Comparison of ENCODE assay signal across 9 mouse cellular contexts in the genomic region with DNA sequence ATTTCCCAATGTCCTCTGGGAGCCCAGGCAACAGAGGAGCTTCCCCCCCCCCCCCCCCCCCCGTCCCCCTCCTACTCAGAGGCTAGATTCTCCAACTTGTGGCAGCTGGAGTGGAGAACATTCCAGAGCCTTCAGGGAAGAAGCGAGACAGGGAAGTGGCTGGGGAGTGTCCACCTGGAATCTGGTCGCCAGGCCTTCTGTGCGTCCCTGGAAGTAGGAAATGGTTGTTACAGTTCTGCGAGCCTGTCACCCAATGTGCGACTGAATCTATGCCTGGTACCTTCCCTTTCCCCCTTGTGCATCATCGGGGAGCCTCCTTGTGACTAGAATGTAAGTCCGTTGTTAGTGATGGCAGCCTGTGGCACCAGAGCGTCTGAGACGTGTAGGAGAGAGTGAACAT. TPM values are rescaled to one million over a fixed set of nuclear protein-coding genes. Genes with fewer than 3 reads are reported as not detected.
DNase-seq lines count a peak whose midpoint lies in the region; ATAC-seq and TF ChIP-seq lines count a peak whose summit lies in the region.
"Had no signal": no experiment of that assay in that cellular context is flagged by ENCODE, and none has a peak within 500 bp of the region (broad histone marks: within the 10 kb centered on the region; RNA-seq: fewer than 3 reads in every experiment).

No protein-coding gene starts in this region.

- peak overlapping the region; percentile 21 for H3K4me3 ChIP-seq in layer of hippocampus, adult 2 months
- no peak overlapping the region for H3K4me3 ChIP-seq in embryonic facial prominence, embryonic 14.5 days (ENCODE audit: low read depth, low read length)
- H3K4me3 ChIP-seq in neural tube, embryonic 15.5 days (replicated peaks), result no peak overlapping the region
- H3K4me3 ChIP-seq: limb, embryonic 15.5 days had no signal

- no peak for TF ChIP-seq CTCF in layer of hippocampus, adult 2 months (conservative IDR thresholded peaks at IDR 0.05)

- no peaks in the 10 kb centered on the region for H3K27me3 ChIP-seq in embryonic facial prominence, embryonic 14.5 days (replicated peaks; ENCODE audit: control insufficient read depth, insufficient read depth, low read length)
- no peaks in the 10 kb centered on the region for H3K27me3 ChIP-seq in neural tube, embryonic 15.5 days (replicated peaks)
- H3K27me3 ChIP-seq: limb, embryonic 15.5 days had no signal

- WGBS in embryonic facial prominence, embryonic 14.5 days, result 49% methylated on average over 9 of the region's 10 CpGs
- 63% methylated on average over 10 of the region's 10 CpGs for WGBS in neural tube, embryonic 15.5 days

- peak overlapping the region; percentile 48; the same call in 1 of the 2 replicates for H3K27ac ChIP-seq in layer of hippocampus, adult 2 months
- H3K27ac ChIP-seq in embryonic facial prominence, embryonic 14.5 days (replicated peaks; ENCODE audit: low read depth, low read length), result no peak overlapping the region
- H3K27ac ChIP-seq in neural tube, embryonic 15.5 days (replicated peaks), result no peak overlapping the region
- H3K27ac ChIP-seq: limb, embryonic 15.5 days had no signal

- peaks cover 1% of the 10 kb centered on the region; the same call in 1 of the 2 replicates for H3K36me3 ChIP-seq in embryonic facial prominence, embryonic 14.5 days (ENCODE audit: control insufficient read depth, insufficient read depth, low read length)
- no peaks in the 10 kb centered on the region for H3K36me3 ChIP-seq in neural tube, embryonic 15.5 days

- H3K9ac ChIP-seq in embryonic facial prominence, embryonic 14.5 days (ENCODE audit: low read depth, low read length), result no peak overlapping the region
- no peak overlapping the region for H3K9ac ChIP-seq in neural tube, embryonic 15.5 days (replicated peaks)
- H3K9ac ChIP-seq: limb, embryonic 15.5 days had no signal

- DNase-seq in layer of hippocampus, adult 2 months (ENCODE audit: low spot score in 2 of 2), result no peak
- no peak for DNase-seq in layer of hippocampus, postnatal 14 days (ENCODE audit: low spot score in 2 of 2)
- DNase-seq in embryonic facial prominence, embryonic 14.5 days (ENCODE audit: low spot score), result peak; percentile 6
- DNase-seq in kidney, postnatal 14 days, result peak; percentile 13
- peak; percentile 17 to 20 for DNase-seq in right cerebral cortex, adult 2 months (ENCODE audit: low spot score in 2 of 2)
- DNase-seq in ovary, postnatal 14 days (ENCODE audit: low spot score), result no peak
- DNase-seq in cerebellum, postnatal 14 days, result no peak

- H3K4me2 ChIP-seq in embryonic facial prominence, embryonic 14.5 days (ENCODE audit: low read depth, low read length), result no peak overlapping the region
- no peak overlapping the region for H3K4me2 ChIP-seq in neural tube, embryonic 15.5 days
- H3K4me2 ChIP-seq: limb, embryonic 15.5 days had no signal

- no peaks in the 10 kb centered on the region for H3K9me3 ChIP-seq in embryonic facial prominence, embryonic 14.5 days (ENCODE audit: control insufficient read depth, low read length)
- no peaks in the 10 kb centered on the region for H3K9me3 ChIP-seq in neural tube, embryonic 15.5 days (replicated peaks)
- H3K9me3 ChIP-seq: limb, embryonic 15.5 days had no signal

- ATAC-seq in embryonic facial prominence, embryonic 14.5 days (ENCODE audit: low read depth), result no peak
- no peak for ATAC-seq in neural tube, embryonic 15.5 days (ENCODE audit: low FRiP score)

- H3K4me1 ChIP-seq in embryonic facial prominence, embryonic 14.5 days (ENCODE audit: control insufficient read depth, insufficient read depth, low read length), result 0 out of 2 replicates have a peak, but pooled peaks cover 3% of the 10 kb centered on the region
- peaks cover 12% of the 10 kb centered on the region; the same call in 1 of the 2 replicates for H3K4me1 ChIP-seq in neural tube, embryonic 15.5 days

RNA-seq across cellular contexts. Expression of a gene that starts 2.4 kb away (rescaled TPM):
- 10 to 100 TPM; 17.0 to 17.5 TPM for total RNA-seq in layer of hippocampus, adult 2 months (2021)
- total RNA-seq in layer of hippocampus, postnatal 14 days (2021), result 10 to 100 TPM; 17.3 to 17.8 TPM
- 8.9 and 10.3 TPM in 2 replicates for polyA plus RNA-seq in embryonic facial prominence, embryonic 14.5 days (2014; fragmentation: Nextera tagmentation; extraction: Ambion mirVana)
- 20.0 and 20.2 TPM in 2 replicates for polyA plus RNA-seq in neural tube, embryonic 15.5 days (2015; fragmentation: Nextera tagmentation; extraction: Ambion mirVana)

RNA-seq across cellular contexts. Expression of a gene that starts 27.5 kb away (rescaled TPM):
- total RNA-seq in layer of hippocampus, adult 2 months (2021), result 1 to 10 TPM; 3.1 to 3.6 TPM
- 1 to 10 TPM; 5.1 to 5.3 TPM for total RNA-seq in layer of hippocampus, postnatal 14 days (2021)
- 29.5 and 29.9 TPM in 2 replicates for polyA plus RNA-seq in embryonic facial prominence, embryonic 14.5 days (2014; fragmentation: Nextera tagmentation; extraction: Ambion mirVana)
- 5.1 and 6.9 TPM in 2 replicates for polyA plus RNA-seq in neural tube, embryonic 15.5 days (2015; fragmentation: Nextera tagmentation; extraction: Ambion mirVana)

RNA-seq across cellular contexts. Expression of a gene that starts 48.2 kb away (rescaled TPM):
- total RNA-seq in layer of hippocampus, adult 2 months (2021), result 1 to 10 TPM; 8.4 to 9.1 TPM
- total RNA-seq in layer of hippocampus, postnatal 14 days (2021), result 1 to 10 TPM; 8.2 to 9.4 TPM
- polyA plus RNA-seq in embryonic facial prominence, embryonic 14.5 days (2014; fragmentation: Nextera tagmentation; extraction: Ambion mirVana), result 9.9 and 10.1 TPM in 2 replicates
- polyA plus RNA-seq in neural tube, embryonic 15.5 days (2015; fragmentation: Nextera tagmentation; extraction: Ambion mirVana), result 5.1 and 6.1 TPM in 2 replicates

RNA-seq across cellular contexts. Expression of a gene that starts 49.9 kb away (rescaled TPM):
- total RNA-seq in layer of hippocampus, adult 2 months (2021), result 10 to 100 TPM; 20.5 to 22.2 TPM
- 10 to 100 TPM; 19.9 to 20.1 TPM for total RNA-seq in layer of hippocampus, postnatal 14 days (2021)
- polyA plus RNA-seq in embryonic facial prominence, embryonic 14.5 days (2014; fragmentation: Nextera tagmentation; extraction: Ambion mirVana), result 12.0 and 13.7 TPM in 2 replicates
- 12.6 and 14.2 TPM in 2 replicates for polyA plus RNA-seq in neural tube, embryonic 15.5 days (2015; fragmentation: Nextera tagmentation; extraction: Ambion mirVana)

Comparison
In these comparisons a context has a peak if more than half of its experiments do, and no peak if none do; other contexts are left out.
1. DNase-seq: peak in embryonic facial prominence, embryonic 14.5 days (single experiment), kidney, postnatal 14 days (single experiment) and right cerebral cortex, adult 2 months (2 of 2); none in layer of hippocampus, adult 2 months (0 of 2), layer of hippocampus, postnatal 14 days (0 of 2), ovary, postnatal 14 days (single experiment) and cerebellum, postnatal 14 days (0 of 2).